Comparison of ENCODE assay signal across 25 mouse cellular contexts in the genomic region with DNA sequence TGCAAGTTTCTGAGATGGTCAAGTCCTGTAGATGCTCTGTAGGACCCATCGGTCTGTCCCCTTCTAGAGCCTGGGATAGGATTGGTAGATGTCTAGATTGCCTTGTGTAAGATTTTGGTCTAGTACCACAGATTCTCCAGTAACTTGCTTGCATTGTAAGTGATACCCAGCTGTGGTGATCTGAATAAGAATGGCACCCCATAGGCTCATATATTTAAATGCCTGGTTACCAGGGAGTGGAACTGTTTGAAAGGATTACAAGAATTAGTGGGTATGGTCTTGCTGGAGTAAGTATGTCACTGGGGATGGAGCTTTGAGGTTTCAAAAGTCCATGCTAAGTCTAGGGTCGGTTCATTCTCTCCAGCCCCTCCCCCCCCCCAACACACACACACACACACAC. TPM values are rescaled to one million over a fixed set of nuclear protein-coding genes. Genes with fewer than 3 reads are reported as not detected.
DNase-seq lines count a peak whose midpoint lies in the region; ATAC-seq lines count a peak whose summit lies in the region.
"Had no signal": no experiment of that assay in that cellular context is flagged by ENCODE, and none has a peak within 500 bp of the region (broad histone marks: within the 10 kb centered on the region; RNA-seq: fewer than 3 reads in every experiment).

No protein-coding gene starts in this region.

- no peaks in the 10 kb centered on the region for H3K36me3 ChIP-seq in intestine, embryonic 14.5 days (ENCODE audit: control insufficient read depth, insufficient read depth, low read length)
- H3K36me3 ChIP-seq in intestine, embryonic 16.5 days (ENCODE audit: control insufficient read depth, insufficient read depth, low read length): peaks cover 3% of the 10 kb centered on the region; the same call in 1 of the 2 replicates
- H3K36me3 ChIP-seq: embryonic facial prominence, embryonic 13.5 days; embryonic facial prominence, embryonic 15.5 days had no signal

- 91% methylated on average over 2 of the region's 2 CpGs for WGBS in intestine, embryonic 14.5 days
- WGBS in intestine, embryonic 16.5 days: 90% methylated on average over 2 of the region's 2 CpGs

- H3K27me3 ChIP-seq in intestine, embryonic 14.5 days (replicated peaks; ENCODE audit: control insufficient read depth, insufficient read depth, low read length): no peaks in the 10 kb centered on the region
- H3K27me3 ChIP-seq in intestine, embryonic 16.5 days (replicated peaks; ENCODE audit: control insufficient read depth, insufficient read depth, low read length): no peaks in the 10 kb centered on the region
- H3K27me3 ChIP-seq: embryonic facial prominence, embryonic 13.5 days; embryonic facial prominence, embryonic 15.5 days; forebrain, embryonic 12.5 days had no signal

- ATAC-seq in intestine, embryonic 14.5 days (replicated peaks; ENCODE audit: low FRiP score, low TSS enrichment, low read depth): no peak
- no peak for ATAC-seq in intestine, embryonic 16.5 days
- ATAC-seq: forebrain, embryonic 14.5 days had no signal

- peak; percentile 27 for DNase-seq in intestine, embryonic 14.5 days (ENCODE audit: low spot score)
- DNase-seq in ES-CJ7 (ENCODE audit: low read depth, low spot score): peak; percentile 69
- DNase-seq in ZHBTc4 (ENCODE audit: low read depth, low spot score): peak; percentile 64
- no peak for DNase-seq in spleen, postnatal 36 days (ENCODE audit: low spot score in 2 of 2)
- DNase-seq in neural tube, embryonic 10.5 days (ENCODE audit: extremely low spot score, low spot score): no peak
- DNase-seq: adrenal gland, adult 2 months; adrenal gland, postnatal 10 days; adrenal gland, postnatal 25 days; cerebellum, adult 11 months; cerebellum, adult 18-20 months; cerebellum, adult 8-10 months; cerebellum, adult 9-11 months; cerebellum, postnatal 14 days; cerebellum, postnatal 36 days; embryo, embryonic 11 days had no signal

- H3K9me3 ChIP-seq in intestine, embryonic 14.5 days (ENCODE audit: control insufficient read depth, low read length): 0 out of 2 replicates have a peak, but pooled peaks cover 2% of the 10 kb centered on the region
- H3K9me3 ChIP-seq in intestine, embryonic 16.5 days (ENCODE audit: control insufficient read depth, low read length): no peaks in the 10 kb centered on the region; the same call in 1 of the 2 replicates
- H3K9me3 ChIP-seq: embryonic facial prominence, embryonic 13.5 days; embryonic facial prominence, embryonic 15.5 days; forebrain, embryonic 10.5 days; forebrain, embryonic 12.5 days had no signal

- H3K4me3 ChIP-seq in intestine, embryonic 14.5 days (ENCODE audit: low read depth, low read length): no peak overlapping the region
- no peak overlapping the region for H3K4me3 ChIP-seq in intestine, embryonic 16.5 days (ENCODE audit: low read length)
- H3K4me3 ChIP-seq: embryonic facial prominence, embryonic 13.5 days; embryonic facial prominence, embryonic 15.5 days; erythroblast, embryonic 14.5 days; forebrain, embryonic 10.5 days; forebrain, embryonic 12.5 days had no signal

- no peak overlapping the region for H3K27ac ChIP-seq in intestine, embryonic 14.5 days (ENCODE audit: low read depth)
- H3K27ac ChIP-seq in intestine, embryonic 16.5 days (ENCODE audit: low read length): no peak overlapping the region
- H3K27ac ChIP-seq: embryonic facial prominence, embryonic 13.5 days; embryonic facial prominence, embryonic 15.5 days; forebrain, embryonic 10.5 days; forebrain, embryonic 12.5 days had no signal

- no peaks in the 10 kb centered on the region for H3K4me1 ChIP-seq in intestine, embryonic 14.5 days (replicated peaks; ENCODE audit: control insufficient read depth, insufficient read depth, low read length)
- no peaks in the 10 kb centered on the region; the same call in 1 of the 2 replicates for H3K4me1 ChIP-seq in intestine, embryonic 16.5 days (ENCODE audit: control insufficient read depth, insufficient read depth, low read length)
- H3K4me1 ChIP-seq: embryonic facial prominence, embryonic 13.5 days; embryonic facial prominence, embryonic 15.5 days; forebrain, embryonic 10.5 days; forebrain, embryonic 12.5 days had no signal

- H3K9ac ChIP-seq in intestine, embryonic 14.5 days (ENCODE audit: low read length): no peak overlapping the region
- H3K9ac ChIP-seq in intestine, embryonic 16.5 days (ENCODE audit: low read depth, low read length): no peak overlapping the region
- H3K9ac ChIP-seq: embryonic facial prominence, embryonic 13.5 days; embryonic facial prominence, embryonic 15.5 days; forebrain, embryonic 12.5 days had no signal

- no peak overlapping the region for H3K4me2 ChIP-seq in intestine, embryonic 14.5 days (ENCODE audit: low read length)
- H3K4me2 ChIP-seq in intestine, embryonic 16.5 days (ENCODE audit: low read depth, low read length): no peak overlapping the region
- H3K4me2 ChIP-seq: embryonic facial prominence, embryonic 13.5 days; embryonic facial prominence, embryonic 15.5 days; forebrain, embryonic 12.5 days had no signal

RNA-seq across cellular contexts. Expression of gene Tspan13, which starts 21.6 kb away (rescaled TPM):
- 90.6 and 97.3 TPM in 2 replicates for polyA plus RNA-seq in intestine, embryonic 14.5 days (2014; fragmentation: Nextera tagmentation; extraction: Ambion mirVana)
- polyA plus RNA-seq in intestine, embryonic 16.5 days (2015; fragmentation: Nextera tagmentation; extraction: Ambion mirVana): 151 and 157 TPM in 2 replicates

RNA-seq across cellular contexts. Expression of gene Agr2, which starts 28.0 kb away (rescaled TPM):
- 33.5 and 64.9 TPM in 2 replicates for polyA plus RNA-seq in intestine, embryonic 14.5 days (2014; fragmentation: Nextera tagmentation; extraction: Ambion mirVana)
- 408 and 430 TPM in 2 replicates for polyA plus RNA-seq in intestine, embryonic 16.5 days (2015; fragmentation: Nextera tagmentation; extraction: Ambion mirVana)
- polyA plus RNA-seq: adrenal gland, adult 2 months; brain, embryonic 14.5 days; C2C12; embryonic facial prominence, embryonic 11.5 days; erythroblast, embryonic 14.5 days; forebrain, embryonic 10.5 days; forebrain, embryonic 14.5 days had no signal

Comparison
In these comparisons a context has a peak if more than half of its experiments do, and no peak if none do; other contexts are left out.
1. DNase-seq: peak in intestine, embryonic 14.5 days (single experiment), ES-CJ7 (single experiment) and ZHBTc4 (single experiment); none in spleen, postnatal 36 days (0 of 2) and neural tube, embryonic 10.5 days (single experiment).